Mouse (Mus musculus): ENCODE results near the gene Tgif1. TPM values are rescaled to one million over a fixed set of nuclear protein-coding genes. Genes with fewer than 3 reads are reported as not detected.

The Tgif1 gene
- total and polyA plus RNA-seq, 3 experiments, result 5.4 to 47.6 (median 11.0) TPM

GRCm38 (mm10) chr17:70881194-70881593 lies 27.8 kb upstream of the Tgif1 start:
- Histone ChIP-seq H3K4me3 (ENCODE audit: low read depth, low read length) (no peak overlapping the region), H3K36me3 (replicated peaks) (no peaks in the 10 kb centered on the region), H3K4me1 (ENCODE audit: insufficient read depth, low read depth, low read length) (no peaks in the 10 kb centered on the region), H3K9me3 (replicated peaks) (peaks cover 3% of the 10 kb centered on the region), H3K27me3 (ENCODE audit: insufficient read depth, low read length) (no peaks in the 10 kb centered on the region)
- TF ChIP-seq TAL1 (conservative IDR thresholded peaks at IDR 0.05; ENCODE audit: low read depth, low read length) (no peak), POLR2AphosphoS5 (IDR thresholded peaks at IDR 0.05; ENCODE audit: insufficient replicate concordance, low read depth, low read length) (no peak), GATA1 (IDR thresholded peaks at IDR 0.05; ENCODE audit: borderline replicate concordance, low read length) (no peak), GATA2 (IDR thresholded peaks at IDR 0.05; ENCODE audit: borderline replicate concordance, low read depth, low read length) (no peak), CTCF (IDR thresholded peaks at IDR 0.05; ENCODE audit: low read depth, low read length) (no peak)
- ATAC-seq (ENCODE audit: extremely low read depth, insufficient number of reproducible peaks, low FRiP score, poor library complexity, severe bottlenecking), result no peak
- DNase-seq (ENCODE audit: low spot score), result no peak

- Histone ChIP-seq H3K27me3 (ENCODE audit: insufficient read depth, low read length) (no peaks in the 10 kb centered on the region), H3K4me3 (ENCODE audit: low read depth, low read length) (no peak overlapping the region), H3K4me1 (ENCODE audit: insufficient read depth, low read depth, low read length) (no peaks in the 10 kb centered on the region), H3K9me3 (replicated peaks) (peaks cover 2% of the 10 kb centered on the region), H3K36me3 (replicated peaks) (no peaks in the 10 kb centered on the region)
- TF ChIP-seq GATA2 (IDR thresholded peaks at IDR 0.05; ENCODE audit: borderline replicate concordance, low read depth, low read length) (no peak), TAL1 (conservative IDR thresholded peaks at IDR 0.05; ENCODE audit: low read depth, low read length) (no peak), GATA1 (IDR thresholded peaks at IDR 0.05; ENCODE audit: borderline replicate concordance, low read length) (no peak), POLR2AphosphoS5 (IDR thresholded peaks at IDR 0.05; ENCODE audit: insufficient replicate concordance, low read depth, low read length) (no peak), CTCF (IDR thresholded peaks at IDR 0.05; ENCODE audit: low read depth, low read length) (no peak)
- ATAC-seq (ENCODE audit: extremely low read depth, insufficient number of reproducible peaks, low FRiP score, poor library complexity, severe bottlenecking) (no peak), DNase-seq (ENCODE audit: low spot score) (no peak)
Observed at GRCm38 (mm10) chr17:70878237-70878636, 24.9 kb upstream of the Tgif1 start.

GRCm38 (mm10) chr17:70873778-70874124 lies 20.4 kb upstream of the Tgif1 start:
- Histone ChIP-seq H3K4me3 (ENCODE audit: low read depth, low read length) (no peak overlapping the region), H3K4me1 (ENCODE audit: insufficient read depth, low read depth, low read length) (0 out of 2 replicates have a peak, but pooled peaks cover 3% of the 10 kb centered on the region), H3K27me3 (ENCODE audit: insufficient read depth, low read length) (no peaks in the 10 kb centered on the region), H3K9me3 (replicated peaks) (no peaks in the 10 kb centered on the region), H3K36me3 (replicated peaks) (no peaks in the 10 kb centered on the region)
- DNase-seq (ENCODE audit: low spot score) (no peak), ATAC-seq (ENCODE audit: extremely low read depth, insufficient number of reproducible peaks, low FRiP score, poor library complexity, severe bottlenecking) (no peak)
- no peak for TF ChIP-seq POLR2AphosphoS5 (IDR thresholded peaks at IDR 0.05; ENCODE audit: insufficient replicate concordance, low read depth, low read length)
- no peak for TF ChIP-seq GATA2 (IDR thresholded peaks at IDR 0.05; ENCODE audit: borderline replicate concordance, low read depth, low read length)
- no peak for TF ChIP-seq GATA1 (IDR thresholded peaks at IDR 0.05; ENCODE audit: borderline replicate concordance, low read length)
- TF ChIP-seq TAL1 (conservative IDR thresholded peaks at IDR 0.05; ENCODE audit: low read depth, low read length), result no peak
- no peak for TF ChIP-seq CTCF (IDR thresholded peaks at IDR 0.05; ENCODE audit: low read depth, low read length)

- H3K36me3 ChIP-seq (replicated peaks), result no peaks in the 10 kb centered on the region
- TF ChIP-seq TAL1 (conservative IDR thresholded peaks at IDR 0.05; ENCODE audit: low read depth, low read length) (no peak), CTCF (IDR thresholded peaks at IDR 0.05; ENCODE audit: low read depth, low read length) (no peak), GATA1 (IDR thresholded peaks at IDR 0.05; ENCODE audit: borderline replicate concordance, low read length) (no peak), GATA2 (IDR thresholded peaks at IDR 0.05; ENCODE audit: borderline replicate concordance, low read depth, low read length) (no peak), POLR2AphosphoS5 (IDR thresholded peaks at IDR 0.05; ENCODE audit: insufficient replicate concordance, low read depth, low read length) (no peak)
- H3K9me3 ChIP-seq (replicated peaks), result no peaks in the 10 kb centered on the region
- ATAC-seq (ENCODE audit: extremely low read depth, insufficient number of reproducible peaks, low FRiP score, poor library complexity, severe bottlenecking) (no peak), DNase-seq (ENCODE audit: low spot score) (no peak)
- no peak overlapping the region for H3K4me3 ChIP-seq (ENCODE audit: low read depth, low read length)
- H3K27me3 ChIP-seq (ENCODE audit: insufficient read depth, low read length), result no peaks in the 10 kb centered on the region
- 0 out of 2 replicates have a peak, but pooled peaks cover 3% of the 10 kb centered on the region for H3K4me1 ChIP-seq (ENCODE audit: insufficient read depth, low read depth, low read length)
Observed at GRCm38 (mm10) chr17:70872936-70873777, 19.8 kb upstream of the Tgif1 start.

- Histone ChIP-seq H3K4me1 (ENCODE audit: insufficient read depth, low read depth, low read length) (0 out of 2 replicates have a peak, but pooled peaks cover 3% of the 10 kb centered on the region), H3K9me3 (replicated peaks) (no peaks in the 10 kb centered on the region), H3K36me3 (replicated peaks) (no peaks in the 10 kb centered on the region), H3K4me3 (ENCODE audit: low read depth, low read length) (no peak overlapping the region), H3K27me3 (ENCODE audit: insufficient read depth, low read length) (no peaks in the 10 kb centered on the region)
- TF ChIP-seq CTCF (IDR thresholded peaks at IDR 0.05; ENCODE audit: low read depth, low read length), result no peak
- no peak for TF ChIP-seq POLR2AphosphoS5 (IDR thresholded peaks at IDR 0.05; ENCODE audit: insufficient replicate concordance, low read depth, low read length)
- no peak for TF ChIP-seq GATA1 (IDR thresholded peaks at IDR 0.05; ENCODE audit: borderline replicate concordance, low read length)
- TF ChIP-seq GATA2 (IDR thresholded peaks at IDR 0.05; ENCODE audit: borderline replicate concordance, low read depth, low read length), result no peak
- no peak for TF ChIP-seq TAL1 (conservative IDR thresholded peaks at IDR 0.05; ENCODE audit: low read depth, low read length)
- ATAC-seq (ENCODE audit: extremely low read depth, insufficient number of reproducible peaks, low FRiP score, poor library complexity, severe bottlenecking), result no peak
- DNase-seq (ENCODE audit: low spot score), result no peak
Observed at GRCm38 (mm10) chr17:70872094-70872929, 19.0 kb upstream of the Tgif1 start.

GRCm38 (mm10) chr17:70871676-70872075 lies 18.3 kb upstream of the Tgif1 start:
- H3K36me3 ChIP-seq (replicated peaks), result no peaks in the 10 kb centered on the region
- H3K27me3 ChIP-seq (ENCODE audit: insufficient read depth, low read length), result no peaks in the 10 kb centered on the region
- ATAC-seq (ENCODE audit: extremely low read depth, insufficient number of reproducible peaks, low FRiP score, poor library complexity, severe bottlenecking), result no peak
- H3K9me3 ChIP-seq (replicated peaks), result no peaks in the 10 kb centered on the region
- no peak for DNase-seq (ENCODE audit: low spot score)
- H3K4me1 ChIP-seq (ENCODE audit: insufficient read depth, low read depth, low read length), result 0 out of 2 replicates have a peak, but pooled peaks cover 3% of the 10 kb centered on the region
- H3K4me3 ChIP-seq (ENCODE audit: low read depth, low read length), result no peak overlapping the region
- TF ChIP-seq TAL1 (conservative IDR thresholded peaks at IDR 0.05; ENCODE audit: low read depth, low read length), result no peak
- no peak for TF ChIP-seq GATA2 (IDR thresholded peaks at IDR 0.05; ENCODE audit: borderline replicate concordance, low read depth, low read length)
- TF ChIP-seq GATA1 (IDR thresholded peaks at IDR 0.05; ENCODE audit: borderline replicate concordance, low read length), result no peak
- TF ChIP-seq CTCF (IDR thresholded peaks at IDR 0.05; ENCODE audit: low read depth, low read length), result no peak
- no peak for TF ChIP-seq POLR2AphosphoS5 (IDR thresholded peaks at IDR 0.05; ENCODE audit: insufficient replicate concordance, low read depth, low read length)

Data from G1E (cell line).